Mouse (Mus musculus) olfactory bulb, adult 2 months (tissue): ENCODE data around the gene Ptbp3. TPM values are rescaled to one million over a fixed set of nuclear protein-coding genes. Genes with fewer than 3 reads are reported as not detected.

Experiments used
- H3K27ac ChIP-seq: fragments of 200-500 bp; 2 replicates; pipeline ENCODE4 v1.5.1; 2012; ENCODE audit warnings: low read depth, low read length; ENCODE audit not compliant: insufficient read depth
- H3K4me1 ChIP-seq: fragments of 200-500 bp; 2 replicates; pipeline ENCODE4 v1.6.1; 2012; ENCODE audit warnings: low read length; ENCODE audit not compliant: control insufficient read depth, insufficient read depth
- H3K4me3 ChIP-seq: fragments of 200-500 bp; 2 replicates; pipeline ENCODE4 v1.5.1; 2012; ENCODE audit warnings: mild to moderate bottlenecking, low read depth, low read length, moderate library complexity; ENCODE audit not compliant: insufficient read depth
- CTCF ChIP-seq: fragments of 200-500 bp; IDR thresholded peaks from 2 replicates; pipeline ENCODE4 v1.5.1; 2012; ENCODE audit warnings: low read depth, mild to moderate bottlenecking, low read length, moderate library complexity; ENCODE audit not compliant: insufficient read depth
- POLR2A ChIP-seq: fragments of 200-500 bp; IDR thresholded peaks from 2 replicates; pipeline ENCODE4 v1.6.1; 2012; ENCODE audit warnings: mild to moderate bottlenecking, low read depth, low read length, moderate library complexity; ENCODE audit not compliant: insufficient read depth
- WGBS: fragments of 180-500 bp; shearing (Covaris S2); methylation state at CpG from one replicate; pipeline ENCODE4 v1.1.7; 2018; 5-methylcytosine and 5-hydroxymethylcytosine counted together
- polyA plus RNA-seq: library from polyadenylated mRNA; stranded (reverse); fragments of >200 nt; gene quantifications from 2 replicates; pipeline ENCODE4 v1.2.4, GENCODE M21; 2012; ENCODE audit warnings: low replicate concordance; ENCODE audit not compliant: missing spikeins, insufficient read depth, insufficient read length

Ptbp3 gene
- polyA plus RNA-seq, 1 experiment: not detected

GRCm38 (mm10) chr4:59526728-59527127 lies 22.4 kb downstream of the Ptbp3 start:
- 80% methylated on average over 2 of the region's 2 CpGs for WGBS
- TF ChIP-seq CTCF: no peak
- no peak for TF ChIP-seq POLR2A
- H3K27ac ChIP-seq: no peak overlapping the region
- no peak overlapping the region for H3K4me3 ChIP-seq
- H3K4me1 ChIP-seq: no peaks in the 10 kb centered on the region

- TF ChIP-seq CTCF (no peak), POLR2A (no peak)
- Histone ChIP-seq H3K4me1 (no peaks in the 10 kb centered on the region), H3K27ac (no peak overlapping the region), H3K4me3 (no peak overlapping the region)
- WGBS: 58% methylated on average over 3 of the region's 3 CpGs
These were observed 24.3 kb downstream of the Ptbp3 start for GRCm38 (mm10) chr4:59524875-59525274.

- Histone ChIP-seq H3K27ac (no peak overlapping the region), H3K4me3 (no peak overlapping the region), H3K4me1 (no peaks in the 10 kb centered on the region)
- TF ChIP-seq POLR2A (no peak), CTCF (no peak)
These were observed 38.8 kb downstream of the Ptbp3 start for GRCm38 (mm10) chr4:59510321-59510720.

GRCm38 (mm10) chr4:59509558-59509957 lies 39.6 kb downstream of the Ptbp3 start:
- TF ChIP-seq POLR2A (no peak), CTCF (no peak)
- Histone ChIP-seq H3K27ac (no peak overlapping the region), H3K4me1 (no peaks in the 10 kb centered on the region), H3K4me3 (no peak overlapping the region)
- 98% methylated on average over 2 of the region's 2 CpGs for WGBS

GRCm38 (mm10) chr4:59507766-59508165 lies 41.4 kb downstream of the Ptbp3 start:
- no peaks in the 10 kb centered on the region for H3K4me1 ChIP-seq
- no peak overlapping the region for H3K27ac ChIP-seq
- TF ChIP-seq POLR2A: no peak
- no peak for TF ChIP-seq CTCF
- H3K4me3 ChIP-seq: no peak overlapping the region
- 84% methylated on average over 2 of the region's 2 CpGs for WGBS

GRCm38 (mm10) chr4:59506704-59507103 lies 42.5 kb downstream of the Ptbp3 start:
- WGBS: 97% methylated on average over 3 of the region's 3 CpGs
- Histone ChIP-seq H3K4me1 (no peaks in the 10 kb centered on the region), H3K27ac (no peak overlapping the region), H3K4me3 (no peak overlapping the region)
- TF ChIP-seq CTCF (no peak), POLR2A (no peak)

GRCm38 (mm10) chr4:59505481-59505880 lies 43.7 kb downstream of the Ptbp3 start:
- Histone ChIP-seq H3K4me3 (no peak overlapping the region), H3K4me1 (no peaks in the 10 kb centered on the region), H3K27ac (no peak overlapping the region)
- WGBS: 55% methylated on average over 3 of the region's 3 CpGs
- TF ChIP-seq CTCF (no peak), POLR2A (no peak)

GRCm38 (mm10) chr4:59491097-59491496 lies 58.1 kb downstream of the Ptbp3 start:
- no peak for TF ChIP-seq POLR2A
- no peak for TF ChIP-seq CTCF
- no peak overlapping the region for H3K27ac ChIP-seq
- no peaks in the 10 kb centered on the region for H3K4me1 ChIP-seq
- 96% methylated on average over 2 of the region's 2 CpGs for WGBS
- no peak overlapping the region for H3K4me3 ChIP-seq

GRCm38 (mm10) chr4:59471306-59471705 lies 77.9 kb downstream of the Ptbp3 start:
- TF ChIP-seq POLR2A (no peak), CTCF (no peak)
- Histone ChIP-seq H3K4me1 (no peaks in the 10 kb centered on the region), H3K27ac (no peak overlapping the region), H3K4me3 (no peak overlapping the region)

GRCm38 (mm10) chr4:59465449-59465848 lies 83.7 kb downstream of the Ptbp3 start:
- TF ChIP-seq CTCF (no peak), POLR2A (no peak)

More at GRCm38 (mm10) chr4:59465449-59465848, 83.7 kb downstream of the Ptbp3 start:
- Histone ChIP-seq H3K4me3 (no peak overlapping the region), H3K4me1 (no peaks in the 10 kb centered on the region), H3K27ac (no peak overlapping the region)
- 64% methylated on average over 2 of the region's 2 CpGs for WGBS
